Mouse (Mus musculus) forelimb bud, embryonic 11.5 days (tissue): ENCODE results near the gene Slc12a7.

Source experiments
- DNase-seq: peaks from one replicate; pipeline ENCODE4 v3.0.0-alpha.2; 2012; ENCODE audit warnings: low read depth, low spot score

Gene Slc12a7

DNA sequence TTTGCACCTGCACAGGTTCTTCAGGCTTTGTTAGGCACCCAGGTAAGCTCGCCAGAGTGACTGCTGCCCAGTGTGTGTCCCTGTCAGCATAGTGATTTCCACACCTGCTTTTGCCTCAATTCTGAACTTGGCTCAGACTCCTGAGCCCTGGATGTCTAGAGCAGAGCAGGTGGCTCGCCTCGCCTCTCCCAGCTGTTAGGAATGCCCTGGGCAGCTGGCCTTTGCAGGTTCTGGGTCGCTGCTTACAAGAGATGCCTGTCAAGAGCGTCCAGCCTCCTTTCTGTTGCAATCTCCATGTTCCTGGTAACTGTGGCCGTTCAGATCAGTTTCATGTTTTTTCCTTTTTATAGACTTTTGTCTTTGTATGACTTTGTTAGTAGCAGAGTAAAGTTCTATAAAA lies 83.4 kb downstream of the Slc12a7 start:
- no peak for DNase-seq

DNA sequence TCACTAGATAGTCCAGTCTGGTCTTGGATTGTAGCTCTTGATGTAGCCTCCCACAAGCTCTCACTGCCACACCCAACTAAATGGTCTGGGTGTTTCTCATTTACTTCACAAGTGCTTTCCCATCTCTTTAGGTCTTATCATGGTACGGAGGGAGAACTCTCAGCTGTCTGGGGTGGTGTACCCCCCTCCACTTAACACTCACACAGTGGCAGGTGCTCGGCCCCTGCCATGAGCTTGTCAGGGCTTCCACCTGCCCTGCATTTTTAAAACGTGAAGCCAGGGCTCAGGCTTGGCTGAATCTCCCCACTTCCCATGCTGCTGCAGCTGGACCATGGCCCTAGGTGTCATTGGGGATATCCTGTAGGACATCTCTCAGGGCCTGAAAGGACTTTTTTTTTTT lies 86.0 kb downstream of the Slc12a7 start:
- DNase-seq, result no peak

DNA sequence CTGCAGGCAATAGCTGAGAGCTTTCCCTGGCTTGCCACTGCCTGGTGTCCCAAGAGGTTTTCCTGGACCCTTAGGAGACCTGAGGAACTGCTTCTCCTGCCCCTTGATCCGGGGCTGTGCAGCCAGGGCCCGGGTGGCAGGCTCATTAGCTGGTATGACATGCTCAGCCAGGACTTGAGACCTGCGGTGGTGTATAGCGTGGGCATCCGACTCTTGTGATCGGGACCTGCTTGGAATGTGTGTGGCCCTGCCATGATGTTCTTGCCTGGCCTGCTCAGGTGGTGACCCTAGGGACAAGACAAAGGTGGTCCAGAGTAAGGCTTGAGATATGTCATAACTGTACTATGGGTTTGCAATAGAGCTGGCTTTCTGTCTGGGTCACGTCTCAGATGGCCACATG lies 88.4 kb downstream of the Slc12a7 start:
- no peak for DNase-seq

DNA sequence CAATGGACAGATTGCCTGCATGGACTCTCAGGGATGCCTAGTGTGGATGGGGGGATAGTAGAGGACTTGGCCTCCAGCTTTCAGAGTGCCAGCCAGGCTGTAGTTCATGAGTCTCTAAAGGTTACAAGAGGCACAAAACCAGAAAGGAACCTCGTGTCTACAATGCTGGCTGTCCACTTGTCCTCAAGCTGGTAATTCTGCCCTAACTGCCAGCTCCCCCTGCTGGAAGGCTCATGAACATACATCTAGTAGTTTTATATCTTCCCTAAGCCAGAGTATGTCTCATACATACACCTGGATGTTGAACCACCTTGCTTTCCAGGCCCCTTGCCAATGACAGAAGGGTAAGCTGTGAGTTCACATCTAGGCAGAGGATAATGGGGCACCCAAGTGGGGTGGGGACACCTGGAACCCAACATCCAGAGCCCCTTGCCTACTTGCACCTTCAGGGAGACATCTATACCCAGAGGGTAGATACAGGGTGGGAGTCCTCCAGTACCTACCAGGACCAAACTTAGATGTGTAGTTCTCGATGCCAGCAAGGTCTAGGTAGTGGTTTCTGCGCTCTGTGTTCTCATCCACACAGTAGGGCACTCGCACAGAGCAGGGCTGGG lies 89.4 kb downstream of the Slc12a7 start:
- no peak for DNase-seq

DNA sequence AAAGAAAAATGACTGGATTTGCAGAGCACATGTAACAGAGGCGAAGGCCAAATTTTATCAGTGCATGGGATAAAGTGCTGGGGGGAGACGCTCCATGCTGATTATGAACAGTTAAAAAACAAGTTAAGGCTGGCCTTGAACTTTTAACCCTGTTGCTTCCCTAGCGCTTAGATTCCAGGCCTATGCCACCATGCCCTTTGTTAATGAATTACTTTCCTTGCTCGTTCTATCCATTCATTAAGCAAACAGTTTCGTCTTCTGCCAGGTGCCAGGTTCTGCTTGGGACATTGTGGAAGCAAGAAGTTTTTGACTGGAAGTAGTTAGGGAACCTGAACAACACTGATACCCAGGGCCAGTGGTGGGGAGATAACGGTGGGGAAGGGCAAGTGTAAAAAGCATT lies 90.8 kb downstream of the Slc12a7 start:
- DNase-seq, result no peak

DNA sequence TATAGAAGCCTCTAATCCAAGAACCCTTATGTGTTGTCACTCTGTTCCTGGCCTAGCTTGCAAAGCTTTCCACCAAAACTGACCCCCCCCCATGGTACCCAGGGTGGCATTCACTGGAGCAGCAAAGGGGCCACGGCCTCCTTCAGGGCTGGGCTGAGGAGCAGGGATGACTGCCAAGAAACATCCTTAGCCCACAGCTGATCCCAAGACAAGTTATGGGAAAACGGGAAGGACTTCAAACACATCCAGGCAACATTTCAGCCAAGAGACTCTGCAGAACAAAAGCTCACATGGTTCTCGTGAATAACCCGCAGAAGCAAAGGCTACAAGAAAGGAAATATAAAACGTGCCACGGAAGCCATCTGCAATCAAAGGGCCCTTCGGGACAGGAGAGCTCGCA lies 94.3 kb downstream of the Slc12a7 start:
- no peak for DNase-seq

DNA sequence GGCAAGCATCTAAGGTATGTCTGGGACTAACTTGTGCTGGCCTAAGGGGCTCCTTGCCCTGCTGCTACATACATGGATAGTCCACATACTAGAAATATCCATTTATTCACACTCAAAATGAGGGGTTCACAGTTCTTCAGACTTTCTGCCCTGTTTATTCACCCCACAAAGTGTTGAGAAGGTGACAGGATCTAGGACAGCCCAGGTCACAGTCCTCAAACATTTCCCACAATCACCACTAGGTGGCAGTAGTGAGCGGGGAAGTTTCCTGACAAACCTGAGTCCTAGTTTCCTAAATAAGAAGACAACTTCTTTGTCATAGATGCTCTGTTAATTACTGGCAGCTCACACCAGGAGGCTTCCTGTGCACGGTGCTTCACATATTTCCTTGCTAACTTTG lies 98.6 kb downstream of the Slc12a7 start:
- DNase-seq, result peak; percentile 81

DNA sequence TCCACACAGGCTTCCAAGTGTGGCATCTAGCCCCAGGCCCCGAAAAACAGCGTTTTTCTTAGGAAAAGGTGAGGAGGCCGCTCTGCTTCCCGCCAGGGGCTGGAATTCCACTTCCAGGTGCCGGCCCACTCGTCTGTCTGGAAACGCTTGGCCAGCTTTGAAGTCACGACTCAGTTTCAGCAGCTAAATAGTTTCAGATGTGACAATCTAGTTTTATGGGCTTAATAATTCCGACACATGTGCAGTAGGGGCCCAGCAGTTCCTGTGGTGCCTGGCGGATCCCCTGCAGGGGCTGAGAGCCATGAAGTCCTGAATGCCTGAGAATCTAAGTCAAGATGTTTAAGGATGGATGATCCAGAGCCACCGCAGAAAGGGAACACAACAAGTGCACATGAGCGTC lies 100.9 kb downstream of the Slc12a7 start:
- DNase-seq, result peak; percentile 95

DNA sequence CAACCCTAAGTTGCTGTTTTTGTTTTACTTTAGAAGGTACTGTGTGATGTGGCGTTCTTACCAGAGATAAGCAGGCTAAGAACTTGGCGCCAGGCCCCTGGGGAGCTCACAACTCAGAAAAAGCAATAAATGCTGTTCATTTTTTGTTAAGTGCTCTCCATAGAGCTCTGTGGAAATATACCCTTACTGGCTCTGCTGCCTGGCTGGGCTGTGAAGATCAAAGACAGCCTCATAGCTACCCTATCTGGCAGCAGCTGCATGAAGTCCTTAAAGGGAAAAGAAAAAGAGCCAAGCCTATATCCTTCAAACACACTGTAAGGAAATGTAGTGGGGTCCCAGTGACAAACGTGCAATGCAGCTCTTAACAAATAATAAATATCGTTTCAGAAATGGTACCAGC lies 102.9 kb downstream of the Slc12a7 start:
- no peak for DNase-seq

DNA sequence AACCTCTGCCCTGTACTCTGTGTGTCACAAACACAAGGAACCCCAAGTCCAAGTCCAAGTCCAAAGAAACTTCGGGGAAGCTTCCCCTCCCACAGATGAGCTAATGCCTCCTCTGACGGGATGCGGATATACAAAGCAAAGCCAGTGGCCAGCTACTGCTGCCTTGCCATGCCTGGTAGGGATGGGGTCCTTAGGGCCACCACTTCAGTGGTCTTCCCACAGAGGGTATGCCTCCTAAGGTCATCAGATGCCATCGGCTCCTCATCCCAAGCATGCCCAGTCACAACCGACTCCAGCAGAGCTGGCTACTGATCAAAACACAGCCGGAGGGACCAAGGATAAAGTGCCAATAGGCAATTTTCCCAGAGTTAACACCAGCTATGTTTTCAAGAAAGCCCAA lies 103.6 kb downstream of the Slc12a7 start:
- DNase-seq, result no peak

DNA sequence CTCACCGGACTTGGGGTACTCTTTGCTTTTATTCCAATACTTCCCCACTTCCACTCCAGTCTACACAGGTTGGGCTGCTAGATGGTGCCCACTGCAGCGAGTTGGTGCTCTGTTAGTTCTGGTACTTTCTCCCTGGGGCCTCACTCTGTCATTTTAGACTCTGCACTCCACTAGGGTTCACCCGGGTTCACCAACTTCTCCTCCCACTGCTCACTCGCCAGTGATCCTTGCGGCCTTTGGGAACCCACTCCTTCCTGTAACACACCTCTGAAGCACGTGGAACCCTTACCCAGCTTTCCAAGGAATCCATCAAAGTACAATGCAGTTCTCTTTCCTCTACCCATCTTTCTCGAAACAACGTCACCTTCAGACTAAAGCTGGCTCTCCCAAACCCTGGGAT lies 104.8 kb downstream of the Slc12a7 start:
- no peak for DNase-seq

DNA sequence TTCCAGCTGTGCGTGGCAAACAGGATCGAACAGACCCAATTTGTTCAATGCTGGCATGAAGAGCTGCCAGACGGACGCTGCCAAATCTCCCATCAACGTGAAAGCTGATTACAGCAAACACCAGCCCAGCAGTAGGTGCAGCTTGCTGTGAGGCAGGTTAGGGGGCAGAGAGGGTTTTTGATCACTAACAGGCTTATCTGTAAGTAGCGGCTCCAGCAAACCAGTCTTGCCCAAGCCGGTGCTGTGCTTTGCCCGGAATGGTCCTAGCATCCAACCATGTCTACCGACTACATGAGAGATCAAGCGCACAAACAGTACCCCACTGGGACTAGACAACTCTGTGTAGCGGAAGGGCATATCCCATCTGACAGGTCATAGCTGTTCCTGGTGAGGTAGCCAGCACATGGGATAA lies 106.2 kb downstream of the Slc12a7 start:
- no peak for DNase-seq

DNA sequence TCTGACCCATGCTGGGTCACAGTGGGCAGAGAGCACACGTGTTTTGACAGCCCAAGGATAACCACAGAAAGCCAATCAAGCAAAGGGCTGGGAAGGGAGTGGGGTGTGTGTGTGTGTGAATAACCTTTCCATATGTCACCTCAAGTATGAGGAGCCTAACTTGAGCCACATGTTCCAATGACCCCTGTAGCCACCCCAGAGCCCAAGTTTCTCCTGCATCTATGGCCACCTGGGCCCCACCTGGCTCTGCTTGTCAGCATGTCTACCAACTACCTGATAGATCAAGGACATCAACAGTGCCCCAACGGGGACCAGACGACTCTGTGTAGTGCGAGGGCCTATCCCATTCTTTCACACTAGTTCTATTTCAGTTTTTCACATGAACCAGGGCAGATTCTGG lies 106.8 kb downstream of the Slc12a7 start:
- DNase-seq, result peak; percentile 51

DNA sequence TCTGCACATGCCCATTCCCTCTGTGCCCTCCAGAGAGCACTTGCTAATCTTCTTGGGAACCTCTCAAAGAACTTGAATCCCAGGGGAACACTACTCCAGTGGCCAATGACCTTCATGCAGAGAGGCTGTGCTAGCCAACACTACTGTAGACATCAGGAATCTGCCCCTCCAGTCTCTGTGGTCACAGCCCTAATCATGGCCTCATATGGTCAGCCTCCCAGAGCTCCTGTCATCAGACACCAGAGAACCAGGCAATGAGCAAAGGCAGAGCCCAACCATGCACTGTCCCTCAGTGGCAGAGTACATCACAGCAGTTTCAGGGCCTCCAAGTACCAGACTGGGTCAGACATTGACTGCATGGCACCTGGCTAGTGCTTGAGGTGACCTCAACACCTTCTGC lies 109.8 kb downstream of the Slc12a7 start:
- no peak for DNase-seq

DNA sequence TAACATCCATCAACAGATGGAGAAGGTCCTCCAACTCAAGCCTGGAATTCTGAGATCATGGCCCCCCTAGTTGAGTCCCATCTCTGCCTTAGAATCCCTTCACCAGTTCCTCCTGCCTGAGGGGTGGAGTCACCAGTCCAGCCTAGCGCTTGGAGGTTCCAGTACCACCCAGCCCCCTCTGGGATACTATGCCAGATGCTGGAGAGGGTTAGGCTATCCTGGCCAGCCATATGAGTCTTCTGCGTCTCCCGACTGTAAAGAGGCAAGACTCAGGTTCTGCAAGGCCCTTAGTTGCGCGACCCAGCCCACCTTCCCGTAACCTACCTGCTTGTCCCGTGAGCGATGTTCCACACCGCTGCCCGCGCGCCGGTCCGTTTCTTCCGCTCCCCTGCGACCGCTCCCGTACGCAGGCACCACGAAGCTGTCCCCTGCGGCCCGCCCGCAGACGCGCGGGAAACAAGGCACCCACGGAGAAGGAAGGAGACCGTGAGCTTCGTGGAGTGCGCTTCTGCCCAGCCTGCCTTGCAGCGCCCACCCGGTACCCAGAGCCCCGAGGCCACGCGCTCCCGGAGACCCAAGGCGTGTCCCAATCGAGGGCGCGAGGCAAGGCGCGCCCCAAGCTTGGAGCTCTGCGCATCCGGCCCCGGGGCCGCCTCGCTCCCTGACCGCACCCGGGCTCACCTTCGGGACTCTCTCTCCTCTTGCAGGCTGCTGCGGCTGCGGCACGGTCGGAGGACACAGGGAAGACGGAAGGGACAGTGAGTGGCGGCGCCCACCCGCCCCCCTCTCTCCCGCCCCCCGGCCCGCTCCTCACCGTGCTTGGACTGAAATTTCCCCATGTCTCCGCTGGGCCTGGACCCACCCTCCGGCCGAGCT lies 113.9 kb downstream of the Slc12a7 start:
- DNase-seq, result peak; percentile 20

DNA sequence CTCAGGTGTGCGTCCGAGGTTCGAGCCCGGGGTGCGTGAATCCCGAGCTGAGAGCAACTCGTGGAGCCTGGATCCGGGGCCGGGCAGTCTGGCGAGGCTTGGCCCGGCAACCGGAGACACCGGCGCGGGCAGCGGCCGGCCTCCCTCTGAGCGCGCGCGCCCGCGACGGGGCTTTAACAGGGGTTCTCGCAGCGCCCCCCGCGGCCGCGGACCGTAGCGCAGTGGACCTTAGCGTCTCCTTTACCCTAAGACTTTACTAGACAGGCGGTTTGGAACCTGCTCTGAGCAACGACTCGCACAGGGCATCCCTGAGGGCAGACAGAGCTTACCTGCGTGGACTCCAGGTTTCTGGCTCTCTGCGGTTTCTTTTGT lies 114.6 kb downstream of the Slc12a7 start, which contains the start of gene Nkd2:
Nkd2 (minus strand) TSS at position 167 of the 372 bp plus-strand sequence.
- DNase-seq, result peak; percentile 81
